Mouse (Mus musculus): ENCODE measurements at regions not wholly inside any gene's neighbourhood (a gene's known extent, or its start where the extent isn't known, plus 50 kb on each side); places are given as distances from the start of the nearest gene placed in this dataset.

GRCm38 (mm10) chr12:112318461-112318860 lies 170.8 kb upstream of the A530016L24Rik start:
- TF ChIP-seq CTCF (IDR thresholded peaks at IDR 0.05; ENCODE audit: low read depth, low read length) (no peak), POLR2A (IDR thresholded peaks at IDR 0.05; ENCODE audit: extremely low read depth, insufficient read depth, low read length) (no peak)
